In the genomic region with DNA sequence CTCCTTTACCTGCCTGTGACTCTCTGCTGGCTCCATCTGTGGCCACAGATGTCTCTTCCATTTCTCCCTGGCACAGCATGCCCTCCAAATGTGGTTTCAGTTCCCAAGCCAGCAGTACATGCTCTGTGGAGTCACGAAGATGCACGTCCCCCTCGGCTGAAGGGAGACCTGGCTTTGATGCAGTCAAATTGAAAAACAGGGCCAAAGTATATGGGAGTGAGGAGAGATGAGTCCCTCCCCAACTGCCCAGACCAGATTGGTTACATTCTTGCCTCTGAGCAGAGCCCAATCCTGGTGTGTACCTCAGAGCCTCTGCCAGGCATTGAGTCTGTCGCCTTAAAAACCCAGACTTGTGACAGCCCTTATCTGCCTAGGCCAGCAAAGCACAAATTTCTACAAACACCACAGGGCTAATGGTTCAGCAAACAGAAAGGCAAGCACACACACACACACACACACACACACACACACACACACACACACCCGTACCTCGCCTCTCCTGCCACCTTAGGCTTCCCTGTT, we compare ENCODE assay signal across 8 mouse cellular contexts. TPM values are rescaled to one million over a fixed set of nuclear protein-coding genes. Genes with fewer than 3 reads are reported as not detected.
A peak's percentile ranks its signal among the peaks of the same experiment; 100 is the strongest.
DNase-seq lines count a peak whose midpoint lies in the region; ATAC-seq lines count a peak whose summit lies in the region.

No protein-coding gene starts in this region.

- no peak overlapping the region for H3K4me2 ChIP-seq in forebrain, embryonic 14.5 days (ENCODE audit: low read length)
- H3K4me2 ChIP-seq in forebrain, embryonic 12.5 days, result no peak overlapping the region

- peak; percentile 46 for ATAC-seq in forebrain, embryonic 14.5 days
- ATAC-seq in forebrain, embryonic 12.5 days (ENCODE audit: low FRiP score), result no peak
- peak; percentile 82 for ATAC-seq in megakaryocyte progenitor cell, adult 5-6 weeks (replicated peaks; ENCODE audit: poor library complexity)

- H3K27me3 ChIP-seq in forebrain, embryonic 14.5 days (replicated peaks; ENCODE audit: control insufficient read depth, insufficient read depth, low read length), result no peaks in the 10 kb centered on the region
- H3K27me3 ChIP-seq in forebrain, embryonic 12.5 days, result no peaks in the 10 kb centered on the region

- H3K4me1 ChIP-seq in forebrain, embryonic 14.5 days (ENCODE audit: control insufficient read depth, insufficient read depth, low read length), result no peaks in the 10 kb centered on the region
- no peaks in the 10 kb centered on the region for H3K4me1 ChIP-seq in forebrain, embryonic 12.5 days

- peak; percentile 22 for DNase-seq in forebrain, embryonic 14.5 days (ENCODE audit: low spot score)
- DNase-seq in urinary bladder, postnatal 14 days (ENCODE audit: low spot score), result peak; percentile 75
- DNase-seq in urinary bladder, postnatal 4 days (ENCODE audit: low spot score in 2 of 2), result no peak
- peak; percentile 11 for DNase-seq in layer of hippocampus, adult 9-10 months (ENCODE audit: low spot score)
- no peak for DNase-seq in embryo, embryonic 9.5 days (ENCODE audit: extremely low spot score)
- DNase-seq in T-cell, adult 2 months (ENCODE audit: low spot score), result no peak

- H3K9me3 ChIP-seq in forebrain, embryonic 14.5 days (replicated peaks; ENCODE audit: control insufficient read depth, low read length), result no peaks in the 10 kb centered on the region
- no peaks in the 10 kb centered on the region for H3K9me3 ChIP-seq in forebrain, embryonic 12.5 days

- WGBS in forebrain, embryonic 14.5 days, result 69% methylated on average over 6 of the region's 6 CpGs
- WGBS in forebrain, embryonic 12.5 days, result 77% methylated on average over 6 of the region's 6 CpGs

- H3K36me3 ChIP-seq in forebrain, embryonic 14.5 days (ENCODE audit: control insufficient read depth, insufficient read depth, low read length), result no peaks in the 10 kb centered on the region
- no peaks in the 10 kb centered on the region for H3K36me3 ChIP-seq in forebrain, embryonic 12.5 days (replicated peaks)

- H3K9ac ChIP-seq in forebrain, embryonic 14.5 days (ENCODE audit: low read length), result no peak overlapping the region
- no peak overlapping the region for H3K9ac ChIP-seq in forebrain, embryonic 12.5 days

- H3K4me3 ChIP-seq in forebrain, embryonic 14.5 days (ENCODE audit: low read depth, low read length), result no peak overlapping the region
- H3K4me3 ChIP-seq in forebrain, embryonic 12.5 days (replicated peaks), result no peak overlapping the region

- no peak overlapping the region for H3K27ac ChIP-seq in forebrain, embryonic 14.5 days (ENCODE audit: low read depth, low read length)
- no peak overlapping the region for H3K27ac ChIP-seq in forebrain, embryonic 12.5 days

RNA-seq across cellular contexts. Expression of a gene that starts 42.3 kb away (rescaled TPM):
- polyA plus RNA-seq in forebrain, embryonic 14.5 days (2014; fragmentation: Nextera tagmentation; extraction: Ambion mirVana), result 7.2 and 15.8 TPM in 2 replicates
- 30.2 and 34.3 TPM in 2 replicates for polyA plus RNA-seq in forebrain, embryonic 12.5 days (2016; fragmentation: Nextera tagmentation; extraction: Ambion mirVana)
- total RNA-seq in megakaryocyte progenitor cell, adult 5-6 weeks (2015), result 25.6 and 28.2 TPM in 2 replicates
- 17.2 and 24.2 TPM in 2 replicates for total RNA-seq in megakaryocyte progenitor cell, adult 5-6 weeks (2017)

Comparison
In these comparisons a context has a peak if more than half of its experiments do, and no peak if none do; other contexts are left out.
1. DNase-seq: peak in forebrain, embryonic 14.5 days (single experiment), urinary bladder, postnatal 14 days (single experiment) and layer of hippocampus, adult 9-10 months (single experiment); none in urinary bladder, postnatal 4 days (0 of 2), embryo, embryonic 9.5 days (single experiment) and T-cell, adult 2 months (single experiment).